Mouse (Mus musculus): ENCODE measurements at regions not wholly inside any gene's neighbourhood (a gene's known extent, or its start where the extent isn't known, plus 50 kb on each side); places are given as distances from the start of the nearest gene placed in this dataset.

DNA sequence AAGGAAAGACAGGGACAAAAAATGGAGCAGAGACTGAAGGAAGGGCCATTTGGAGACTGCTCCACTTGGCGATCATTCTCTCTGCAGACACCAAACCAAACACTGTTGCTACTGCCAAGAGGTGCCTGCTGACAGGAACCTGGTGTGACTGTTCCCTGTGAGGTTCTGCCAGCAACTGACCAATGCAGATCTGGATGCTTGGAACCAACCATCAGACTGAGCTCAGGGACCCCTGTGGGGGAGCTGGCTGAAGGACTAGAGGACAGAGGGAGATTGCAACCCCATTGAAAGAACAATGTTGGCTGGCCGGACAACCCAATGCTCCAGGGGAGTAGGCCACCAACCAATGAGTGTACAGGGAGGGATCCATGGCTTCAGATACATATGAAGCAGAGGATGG, 139.2 kb upstream of the Cep126 start:
- DNase-seq (ENCODE audit: low read depth, low spot score), result no peak

- no peak for DNase-seq (ENCODE audit: low read depth, low spot score)
These were observed 115.4 kb upstream of the Cep126 start for GRCm38 (mm10) chr9:8249542-8249941.

GRCm38 (mm10) chr9:8228078-8228477, 94.0 kb upstream of the Cep126 start:
- DNase-seq (ENCODE audit: low read depth, low spot score), result no peak

GRCm38 (mm10) chr9:8226415-8226814, 92.3 kb upstream of the Cep126 start:
- peak; percentile 4 for DNase-seq (ENCODE audit: low read depth, low spot score)

GRCm38 (mm10) chr9:8208855-8209254, 74.8 kb upstream of the Cep126 start:
- peak; percentile 16 for DNase-seq (ENCODE audit: low read depth, low spot score)

DNA sequence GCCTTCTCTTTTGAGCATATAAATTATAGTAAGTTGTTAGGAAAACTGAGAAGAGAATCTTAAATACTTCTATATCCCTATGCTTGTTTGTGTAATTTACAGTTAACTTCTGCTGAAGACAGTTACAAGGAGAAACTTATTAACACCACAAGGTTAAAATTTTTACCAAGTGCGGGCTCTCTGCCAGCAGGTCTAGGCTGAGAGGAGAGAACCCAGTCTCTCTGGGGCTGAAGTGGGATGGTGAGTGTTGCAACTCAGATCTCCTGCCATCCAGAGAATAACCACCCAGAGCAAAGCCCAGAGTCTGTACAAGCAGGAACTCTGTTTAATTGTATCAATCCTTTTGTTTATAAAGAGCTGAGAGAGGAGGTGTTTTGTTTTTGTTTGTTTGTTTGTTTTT, 51.3 kb upstream of the Cep126 start:
- DNase-seq (ENCODE audit: low read depth, low spot score), result no peak

Data from retina, adult 2 months (tissue).